Mouse (Mus musculus) lung, adult 2 months (tissue): ENCODE measurements around the gene Plg.

Experiments
- CTCF ChIP-seq: fragments of 200-500 bp; IDR thresholded peaks from 2 replicates; pipeline ENCODE4 v1.5.1; 2011; ENCODE audit warnings: mild to moderate bottlenecking, low read length, control low read depth; ENCODE audit not compliant: insufficient read depth
- POLR2A ChIP-seq: fragments of 200-500 bp; IDR thresholded peaks from 2 replicates; pipeline ENCODE4 v1.6.1; 2011; ENCODE audit warnings: low read depth, mild to moderate bottlenecking, control low read depth, low read length, borderline replicate concordance; ENCODE audit errors: extremely low read depth

DNA sequence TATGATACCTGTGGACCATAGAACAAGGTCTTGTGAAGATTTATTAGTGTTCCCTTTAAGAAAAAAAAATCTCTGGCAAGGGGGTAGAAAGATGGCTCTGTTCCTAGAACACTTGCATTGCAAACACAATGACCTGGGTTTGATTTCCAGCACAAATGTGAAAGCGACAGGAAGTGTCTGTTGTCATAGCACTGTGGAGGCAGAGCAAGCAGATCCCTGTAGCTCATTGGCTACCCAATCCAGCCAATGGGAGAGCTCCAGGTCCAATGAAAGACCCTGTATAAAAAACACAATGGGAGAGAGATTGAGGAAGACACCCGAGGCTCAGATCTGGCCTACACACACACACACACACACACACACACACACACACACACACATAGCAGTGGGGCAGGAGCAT, 4.1 kb downstream of the Plg start:
- TF ChIP-seq CTCF (no peak), POLR2A (no peak)
